In genomic region chr6:8188599-8189233, GRCm38 (mm10) we compare ENCODE assay signal across 10 mouse cellular contexts. TPM values are rescaled to one million over a fixed set of nuclear protein-coding genes. Genes with fewer than 3 reads are reported as not detected.
A peak's percentile ranks its signal among the peaks of the same experiment; 100 is the strongest.
DNase-seq lines count a peak whose midpoint lies in the region; ATAC-seq and TF ChIP-seq lines count a peak whose summit lies in the region.
"Had no signal": no experiment of that assay in that cellular context is flagged by ENCODE, and none has a peak within 500 bp of the region (broad histone marks: within the 10 kb centered on the region; RNA-seq: fewer than 3 reads in every experiment).

No protein-coding gene starts in this region.

- H3K4me1 ChIP-seq in lung, embryonic 14.5 days (ENCODE audit: insufficient read depth) = no peaks in the 10 kb centered on the region
- H3K4me1 ChIP-seq in hindbrain, embryonic 16.5 days (ENCODE audit: control insufficient read depth, insufficient read depth, low read depth, low read length) = no peaks in the 10 kb centered on the region
- H3K4me1 ChIP-seq in stomach, postnatal 0 days (replicated peaks; ENCODE audit: control insufficient read depth, insufficient read depth) = no peaks in the 10 kb centered on the region
- H3K4me1 ChIP-seq: heart, embryonic 15.5 days had no signal

- 84% methylated on average over 3 of the region's 3 CpGs for WGBS in lung, embryonic 14.5 days
- WGBS in hindbrain, embryonic 16.5 days = 94% methylated on average over 2 of the region's 3 CpGs
- WGBS in stomach, postnatal 0 days = over 99% methylated on average over 3 of the region's 3 CpGs

- no peak for TF ChIP-seq EP300 in stomach, postnatal 0 days (optimal IDR thresholded peaks at IDR 0.05)

- no peaks in the 10 kb centered on the region for H3K27me3 ChIP-seq in lung, embryonic 14.5 days (ENCODE audit: insufficient read depth, low read length)
- no peaks in the 10 kb centered on the region for H3K27me3 ChIP-seq in hindbrain, embryonic 16.5 days (replicated peaks; ENCODE audit: control insufficient read depth, insufficient read depth, low read length)
- H3K27me3 ChIP-seq in stomach, postnatal 0 days (ENCODE audit: control insufficient read depth, insufficient read depth, low read length) = no peaks in the 10 kb centered on the region
- H3K27me3 ChIP-seq: heart, embryonic 15.5 days had no signal

- DNase-seq in frontal cortex, postnatal 10 days (ENCODE audit: low spot score in 2 of 2) = no peak
- peak; percentile 76 for DNase-seq in lung, embryonic 14.5 days
- no peak for DNase-seq in lung, postnatal 14 days
- no peak for DNase-seq in stomach, postnatal 0 days (ENCODE audit: low spot score)
- DNase-seq in spleen, postnatal 36 days (ENCODE audit: low spot score in 2 of 2) = no peak
- no peak for DNase-seq in frontal cortex, postnatal 14 days (ENCODE audit: low spot score in 2 of 2)

- H3K4me3 ChIP-seq in lung, embryonic 14.5 days (ENCODE audit: low read depth, low read length) = no peak overlapping the region
- H3K4me3 ChIP-seq in hindbrain, embryonic 16.5 days (ENCODE audit: low read length) = no peak overlapping the region
- H3K4me3 ChIP-seq in stomach, postnatal 0 days (ENCODE audit: low read depth, low read length) = no peak overlapping the region
- H3K4me3 ChIP-seq: heart, embryonic 15.5 days had no signal

- no peak overlapping the region for H3K4me2 ChIP-seq in lung, embryonic 14.5 days
- H3K4me2 ChIP-seq in hindbrain, embryonic 16.5 days (ENCODE audit: low read length) = no peak overlapping the region
- no peak overlapping the region for H3K4me2 ChIP-seq in stomach, postnatal 0 days (replicated peaks; ENCODE audit: low read depth)
- H3K4me2 ChIP-seq: heart, embryonic 15.5 days had no signal

- ATAC-seq in frontal cortex, adult (ENCODE audit: low TSS enrichment) = peak; percentile 74
- no peak for ATAC-seq in lung, embryonic 14.5 days (ENCODE audit: insufficient read depth)
- ATAC-seq in hindbrain, embryonic 16.5 days = peak; percentile 90
- ATAC-seq in stomach, postnatal 0 days (ENCODE audit: low FRiP score, low TSS enrichment) = no peak

- no peak overlapping the region for H3K27ac ChIP-seq in lung, embryonic 14.5 days (ENCODE audit: low read depth)
- H3K27ac ChIP-seq in hindbrain, embryonic 16.5 days (ENCODE audit: low read depth, low read length) = no peak overlapping the region
- H3K27ac ChIP-seq in stomach, postnatal 0 days (replicated peaks) = no peak overlapping the region
- H3K27ac ChIP-seq: heart, embryonic 15.5 days; liver, embryonic 14.5 days had no signal

- H3K9ac ChIP-seq in lung, embryonic 14.5 days = no peak overlapping the region
- no peak overlapping the region for H3K9ac ChIP-seq in hindbrain, embryonic 16.5 days (ENCODE audit: low read depth, low read length)
- H3K9ac ChIP-seq in stomach, postnatal 0 days (ENCODE audit: low read length) = no peak overlapping the region
- H3K9ac ChIP-seq: heart, embryonic 15.5 days; liver, embryonic 14.5 days had no signal

- H3K36me3 ChIP-seq in lung, embryonic 14.5 days (ENCODE audit: insufficient read depth) = no peaks in the 10 kb centered on the region
- H3K36me3 ChIP-seq in hindbrain, embryonic 16.5 days (ENCODE audit: control insufficient read depth, insufficient read depth, low read length) = no peaks in the 10 kb centered on the region
- H3K36me3 ChIP-seq in stomach, postnatal 0 days (ENCODE audit: control insufficient read depth, insufficient read depth, low read length) = no peaks in the 10 kb centered on the region
- H3K36me3 ChIP-seq: heart, embryonic 15.5 days had no signal

- TF ChIP-seq CTCF in lung, embryonic 14.5 days (IDR thresholded peaks at IDR 0.05; ENCODE audit: low read depth) = peak; percentile 50
- TF ChIP-seq CTCF in stomach, postnatal 0 days (IDR thresholded peaks at IDR 0.05; ENCODE audit: low read depth) = peak; percentile 74

- H3K9me3 ChIP-seq in lung, embryonic 14.5 days (ENCODE audit: low read depth, low read length) = no peaks in the 10 kb centered on the region
- H3K9me3 ChIP-seq in hindbrain, embryonic 16.5 days (ENCODE audit: control insufficient read depth, low read length) = no peaks in the 10 kb centered on the region
- no peaks in the 10 kb centered on the region for H3K9me3 ChIP-seq in stomach, postnatal 0 days (ENCODE audit: control insufficient read depth, low read length)
- H3K9me3 ChIP-seq: heart, embryonic 15.5 days had no signal

RNA-seq across cellular contexts. Expression of gene Col28a1, which starts 3.7 kb away (rescaled TPM):
- polyA plus RNA-seq in lung, embryonic 14.5 days (2014; fragmentation: Nextera tagmentation; extraction: Ambion mirVana) = 0.95 and 1.3 TPM in 2 replicates
- 1.5 and 1.7 TPM in 2 replicates for polyA plus RNA-seq in hindbrain, embryonic 16.5 days (2015; fragmentation: Nextera tagmentation; extraction: Ambion mirVana)
- polyA plus RNA-seq in stomach, postnatal 0 days (2015; fragmentation: Nextera tagmentation; extraction: Ambion mirVana) = 1.2 and 1.4 TPM in 2 replicates

RNA-seq across cellular contexts. Expression of gene Mios, which starts 20.3 kb away (rescaled TPM):
- 29.6 and 30.3 TPM in 2 replicates for polyA plus RNA-seq in lung, embryonic 14.5 days (2014; fragmentation: Nextera tagmentation; extraction: Ambion mirVana)
- polyA plus RNA-seq in hindbrain, embryonic 16.5 days (2015; fragmentation: Nextera tagmentation; extraction: Ambion mirVana) = 22.6 and 22.9 TPM in 2 replicates
- 11.9 and 12.7 TPM in 2 replicates for polyA plus RNA-seq in stomach, postnatal 0 days (2015; fragmentation: Nextera tagmentation; extraction: Ambion mirVana)

Comparison
In these comparisons a context has a peak if more than half of its experiments do, and no peak if none do; other contexts are left out.
1. ATAC-seq: peak in frontal cortex, adult (single experiment) and hindbrain, embryonic 16.5 days (single experiment); none in lung, embryonic 14.5 days (single experiment) and stomach, postnatal 0 days (single experiment).